Mouse (Mus musculus) embryo, embryonic 9.5 days (tissue): ENCODE results near the gene Rps29.

Experiments used
- DNase-seq: peaks from one replicate; pipeline ENCODE4 v3.0.0-alpha.2; 2017; ENCODE audit errors: extremely low spot score

Rps29 gene

GRCm38 (mm10) chr12:69130486-69130885, 28.5 kb downstream of the Rps29 start:
- DNase-seq: no peak

DNA sequence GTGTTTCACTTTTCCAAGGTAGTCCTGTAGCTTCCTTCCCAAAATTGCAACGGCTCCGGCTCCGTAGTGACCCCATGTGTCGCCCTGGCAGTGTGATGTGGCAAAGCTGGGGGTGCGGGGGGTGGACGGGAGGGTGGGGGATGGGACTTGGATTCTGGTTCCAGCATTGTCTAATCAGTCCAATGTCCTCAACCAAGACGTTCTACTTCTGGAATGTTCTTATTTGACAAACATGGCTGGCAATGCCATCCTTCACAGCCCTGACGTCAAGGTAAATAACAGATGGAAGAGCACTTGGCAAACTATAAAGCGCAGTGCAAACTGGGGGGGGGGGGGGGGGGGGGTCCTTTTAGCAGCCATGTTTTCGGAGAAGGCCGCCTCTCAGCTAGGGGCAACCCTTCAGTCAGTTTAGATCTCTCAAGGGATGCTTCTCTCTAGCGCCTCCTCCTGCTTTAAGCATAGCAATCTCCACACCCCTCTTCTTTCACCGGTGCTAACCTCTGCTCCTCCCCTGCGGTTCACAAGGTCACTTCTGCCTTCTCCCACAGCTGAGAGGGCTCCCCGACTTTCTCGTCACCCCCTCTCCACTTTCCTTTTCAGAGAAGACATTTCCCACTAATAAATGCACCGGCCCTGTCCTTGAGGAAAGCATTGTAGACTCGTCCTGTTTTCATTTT, 29.2 kb downstream of the Rps29 start:
- DNase-seq: no peak

DNA sequence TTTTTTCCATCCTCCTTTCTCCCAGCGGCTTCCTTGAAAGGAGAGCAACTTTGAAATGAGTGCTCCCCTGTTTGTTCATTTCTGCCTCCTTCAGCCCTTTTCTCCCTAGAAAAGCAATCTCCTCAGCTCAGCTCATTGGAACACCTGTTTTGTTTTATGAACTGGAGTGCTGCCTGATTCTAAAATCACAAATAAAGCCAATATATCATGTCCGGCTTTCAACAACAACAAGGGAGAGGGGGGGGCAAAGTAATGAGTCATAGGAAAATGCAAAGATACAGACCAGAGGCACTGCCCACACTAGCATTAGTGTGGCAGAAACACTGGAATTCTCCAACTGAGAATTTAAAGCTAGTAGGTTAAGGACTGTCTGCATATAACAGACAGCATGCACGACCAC, 31.4 kb downstream of the Rps29 start:
- DNase-seq: no peak

DNA sequence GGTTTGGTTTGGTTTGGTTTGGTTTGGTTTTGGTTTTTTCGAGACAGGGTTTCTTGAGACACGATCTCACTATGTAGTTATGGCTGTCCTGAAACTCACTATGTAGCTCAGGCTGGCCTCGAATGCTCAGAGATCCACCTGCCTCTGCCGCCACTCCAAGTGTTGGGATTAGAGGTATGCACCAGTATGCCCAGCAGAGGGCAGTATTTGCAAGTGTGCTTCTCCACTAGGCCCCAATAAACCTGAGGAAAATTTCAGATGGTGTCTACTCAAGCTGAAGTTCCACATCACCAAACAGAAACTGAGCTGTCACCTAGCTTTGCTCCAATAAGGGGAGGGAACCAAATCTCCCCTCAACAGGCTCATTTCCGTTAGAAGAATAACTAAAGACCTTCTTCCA, 31.8 kb downstream of the Rps29 start:
- DNase-seq: no peak

DNA sequence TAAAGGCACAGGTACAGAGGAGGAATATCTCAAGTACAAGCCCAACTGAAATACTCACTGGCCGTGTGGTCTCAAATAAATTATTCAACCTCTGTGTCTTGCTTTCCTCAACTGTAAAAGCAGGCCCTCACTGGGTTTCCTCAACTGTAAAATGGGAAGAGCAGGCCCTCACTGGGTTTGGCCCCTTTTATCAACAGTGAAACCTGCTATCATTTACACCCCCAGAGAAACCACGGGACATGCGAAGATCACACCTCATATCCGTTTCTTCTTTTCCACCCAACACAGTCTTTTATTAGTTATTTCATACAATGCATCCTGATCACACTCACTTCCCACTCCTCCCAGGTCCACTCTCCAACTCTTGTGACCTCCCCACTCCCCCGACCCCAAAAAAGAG, 33.9 kb downstream of the Rps29 start:
- no peak for DNase-seq

DNA sequence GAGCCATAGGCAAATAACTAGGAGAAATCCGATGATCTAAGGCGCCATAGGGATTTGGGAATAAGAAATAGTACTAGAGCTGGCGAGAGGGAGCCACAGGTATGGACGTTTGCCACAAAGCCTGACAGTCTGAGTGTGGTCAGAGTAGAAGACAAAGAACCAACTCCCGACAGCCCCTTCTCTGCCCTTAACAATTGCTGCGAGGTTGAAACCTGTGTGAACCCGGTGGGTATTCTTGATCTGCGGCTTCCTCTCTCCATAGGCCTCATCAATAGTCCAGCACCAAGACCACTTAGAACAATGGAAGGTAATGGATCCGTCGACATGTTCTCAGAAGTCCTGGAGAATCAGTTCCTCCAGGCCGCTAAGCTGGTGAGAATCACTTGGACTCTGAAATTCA, 36.2 kb downstream of the Rps29 start:
- no peak for DNase-seq

- no peak for DNase-seq
Measured at GRCm38 (mm10) chr12:69119908-69120307, 39.1 kb downstream of the Rps29 start.
